Mouse (Mus musculus): ENCODE measurements around the gene Ppp1r3c. TPM values are rescaled to one million over a fixed set of nuclear protein-coding genes. Genes with fewer than 3 reads are reported as not detected.

Ppp1r3c gene
- polyA plus RNA-seq, 1 experiment from 2014 or later, result 11.1 TPM

DNA sequence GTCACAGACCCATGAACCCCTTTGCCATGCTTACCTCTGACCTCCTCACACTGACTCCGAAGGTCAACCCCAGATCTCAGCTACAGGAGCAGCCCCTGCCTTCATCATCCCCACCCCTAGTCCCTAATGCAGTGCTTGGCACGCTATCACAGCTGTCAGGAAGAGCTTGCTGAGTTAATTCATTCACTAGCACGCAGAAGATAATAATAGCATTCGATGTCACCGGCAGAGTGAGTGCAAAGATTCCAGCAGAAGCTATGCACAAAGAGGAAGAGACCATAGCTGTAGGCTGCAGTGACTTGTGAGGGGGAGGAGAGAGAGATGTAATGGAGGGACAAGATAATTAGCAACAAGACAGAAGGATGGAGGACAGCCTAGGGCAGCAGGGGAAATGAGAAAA is 47.2 kb downstream of the Ppp1r3c start:
- peak; percentile 54 for DNase-seq (ENCODE audit: low spot score)
- ATAC-seq (replicated peaks; ENCODE audit: low FRiP score, low read depth), result no peak

DNA sequence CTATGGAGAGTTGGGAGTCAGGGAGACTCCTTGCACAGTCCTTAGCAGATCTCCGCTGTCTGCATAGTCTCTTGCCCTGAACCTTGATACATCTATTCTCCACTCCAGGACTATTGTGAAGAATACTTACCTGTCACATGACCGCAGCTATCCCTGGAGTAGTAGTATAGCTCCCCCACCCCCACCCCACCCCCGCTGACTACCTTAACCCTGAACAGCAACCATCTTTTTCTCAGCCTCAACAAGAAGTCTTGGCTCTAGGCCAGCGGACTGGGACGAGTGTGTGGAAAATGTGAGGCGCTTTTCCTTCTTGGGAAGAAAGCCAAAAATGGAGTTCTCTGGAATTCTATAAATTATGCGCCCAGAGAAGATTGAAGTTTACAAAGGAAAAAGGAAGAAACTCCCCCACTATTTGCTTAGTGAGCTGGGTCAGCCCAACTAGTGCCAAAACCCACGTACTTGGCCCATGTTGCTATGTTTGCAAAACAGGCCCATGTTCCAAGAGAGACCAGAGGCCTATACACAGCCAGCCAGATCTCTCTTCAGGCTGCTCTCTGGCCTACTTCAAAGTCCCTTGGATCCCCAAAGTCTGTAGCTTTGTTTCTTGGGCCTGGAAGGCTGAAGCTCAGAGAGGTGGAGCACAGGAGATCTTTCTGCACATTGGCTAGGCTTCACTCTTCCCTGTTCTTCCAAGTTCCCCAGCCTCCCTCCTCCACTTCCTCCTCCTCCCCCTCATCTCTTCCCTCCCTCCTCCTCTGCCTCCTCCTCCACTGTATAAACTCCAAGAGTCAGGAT is 48.4 kb downstream of the Ppp1r3c start:
- Histone ChIP-seq H3K4me3 (replicated peaks; ENCODE audit: low read depth, low read length) (no peak overlapping the region), H3K27ac (peak overlapping the region; percentile 82), H3K27me3 (ENCODE audit: insufficient read depth, low read length) (no peaks in the 10 kb centered on the region), H3K4me2 (ENCODE audit: low read length) (no peak overlapping the region), H3K9ac (ENCODE audit: low read depth, low read length) (no peak overlapping the region), H3K9me3 (replicated peaks; ENCODE audit: low read length) (no peaks in the 10 kb centered on the region), H3K36me3 (ENCODE audit: insufficient read depth, low read length) (no peaks in the 10 kb centered on the region), H3K4me1 (replicated peaks; ENCODE audit: insufficient read depth, low read length) (0 out of 2 replicates have a peak, but pooled peaks cover 4% of the 10 kb centered on the region)
- no peak for TF ChIP-seq CTCF (IDR thresholded peaks at IDR 0.05; ENCODE audit: low read depth)
- 44% methylated on average over 8 of the region's 8 CpGs for WGBS
- DNase-seq (ENCODE audit: low spot score) (peak; percentile 95), ATAC-seq (replicated peaks; ENCODE audit: low FRiP score, low read depth) (0 out of 2 replicates have a peak, but pooled peaks have one; percentile 65)

More for the DNA sequence above, 47.2 kb downstream of the Ppp1r3c start:
- no peak overlapping the region for H3K9ac ChIP-seq (ENCODE audit: low read depth, low read length)
- no peaks in the 10 kb centered on the region for H3K36me3 ChIP-seq (ENCODE audit: insufficient read depth, low read length)
- TF ChIP-seq CTCF (IDR thresholded peaks at IDR 0.05; ENCODE audit: low read depth), result no peak
- WGBS, result 37% methylated on average over 5 of the region's 5 CpGs
- no peak overlapping the region for H3K4me2 ChIP-seq (ENCODE audit: low read length)
- no peak overlapping the region for H3K4me3 ChIP-seq (replicated peaks; ENCODE audit: low read depth, low read length)
- H3K27me3 ChIP-seq (ENCODE audit: insufficient read depth, low read length), result no peaks in the 10 kb centered on the region
- no peaks in the 10 kb centered on the region for H3K9me3 ChIP-seq (replicated peaks; ENCODE audit: low read length)
- H3K27ac ChIP-seq, result peak overlapping the region; percentile 82; the same call in 1 of the 2 replicates
- 0 out of 2 replicates have a peak, but pooled peaks cover 4% of the 10 kb centered on the region for H3K4me1 ChIP-seq (replicated peaks; ENCODE audit: insufficient read depth, low read length)

GRCm38 (mm10) chr19:36687044-36687443 is 49.4 kb downstream of the Ppp1r3c start:
- 0 out of 2 replicates have a peak, but pooled peaks cover 4% of the 10 kb centered on the region for H3K4me1 ChIP-seq (replicated peaks; ENCODE audit: insufficient read depth, low read length)
- H3K27me3 ChIP-seq (ENCODE audit: insufficient read depth, low read length), result no peaks in the 10 kb centered on the region
- H3K4me3 ChIP-seq (replicated peaks; ENCODE audit: low read depth, low read length), result no peak overlapping the region
- H3K9ac ChIP-seq (ENCODE audit: low read depth, low read length), result no peak overlapping the region
- ATAC-seq (replicated peaks; ENCODE audit: low FRiP score, low read depth) (no peak), DNase-seq (ENCODE audit: low spot score) (no peak)
- TF ChIP-seq CTCF (IDR thresholded peaks at IDR 0.05; ENCODE audit: low read depth), result no peak
- WGBS, result 54% methylated on average over 9 of the region's 9 CpGs
- no peaks in the 10 kb centered on the region for H3K9me3 ChIP-seq (replicated peaks; ENCODE audit: low read length)
- H3K36me3 ChIP-seq (ENCODE audit: insufficient read depth, low read length), result no peaks in the 10 kb centered on the region
- no peak overlapping the region for H3K4me2 ChIP-seq (ENCODE audit: low read length)
- H3K27ac ChIP-seq, result no peak overlapping the region

GRCm38 (mm10) chr19:36686016-36686415 is 50.4 kb downstream of the Ppp1r3c start:
- no peak for DNase-seq (ENCODE audit: low spot score)
- no peak for TF ChIP-seq CTCF (IDR thresholded peaks at IDR 0.05; ENCODE audit: low read depth)

GRCm38 (mm10) chr19:36682560-36682959 is 53.9 kb downstream of the Ppp1r3c start:
- Histone ChIP-seq H3K9ac (ENCODE audit: low read depth, low read length) (no peak overlapping the region), H3K27me3 (ENCODE audit: insufficient read depth, low read length) (no peaks in the 10 kb centered on the region), H3K4me1 (replicated peaks; ENCODE audit: insufficient read depth, low read length) (peaks cover 6% of the 10 kb centered on the region; the same call in 1 of the 2 replicates), H3K36me3 (ENCODE audit: insufficient read depth, low read length) (no peaks in the 10 kb centered on the region), H3K4me3 (replicated peaks; ENCODE audit: low read depth, low read length) (no peak overlapping the region), H3K9me3 (replicated peaks; ENCODE audit: low read length) (no peaks in the 10 kb centered on the region), H3K4me2 (ENCODE audit: low read length) (no peak overlapping the region), H3K27ac (no peak overlapping the region)
- WGBS, result 64% methylated on average over 2 of the region's 2 CpGs
- DNase-seq (ENCODE audit: low spot score) (no peak), ATAC-seq (replicated peaks; ENCODE audit: low FRiP score, low read depth) (no peak)
- no peak for TF ChIP-seq CTCF (IDR thresholded peaks at IDR 0.05; ENCODE audit: low read depth)

More at GRCm38 (mm10) chr19:36686016-36686415, 50.4 kb downstream of the Ppp1r3c start:
- 84% methylated on average over 11 of the region's 11 CpGs for WGBS
- H3K4me1 ChIP-seq (replicated peaks; ENCODE audit: insufficient read depth, low read length), result peaks cover 4% of the 10 kb centered on the region; the same call in 1 of the 2 replicates
- H3K9me3 ChIP-seq (replicated peaks; ENCODE audit: low read length), result no peaks in the 10 kb centered on the region
- H3K27ac ChIP-seq, result no peak overlapping the region
- H3K4me2 ChIP-seq (ENCODE audit: low read length), result no peak overlapping the region
- no peaks in the 10 kb centered on the region for H3K27me3 ChIP-seq (ENCODE audit: insufficient read depth, low read length)
- no peak for ATAC-seq (replicated peaks; ENCODE audit: low FRiP score, low read depth)
- H3K36me3 ChIP-seq (ENCODE audit: insufficient read depth, low read length), result no peaks in the 10 kb centered on the region
- H3K9ac ChIP-seq (ENCODE audit: low read depth, low read length), result no peak overlapping the region
- no peak overlapping the region for H3K4me3 ChIP-seq (replicated peaks; ENCODE audit: low read depth, low read length)

Other genes starting within 250 kb of the Ppp1r3c start
- 2.0 and 2.4 TPM in 2 replicates for gene Hectd2, start 182.0 kb downstream of the Ppp1r3c start, polyA plus RNA-seq (2015; fragmentation: Nextera tagmentation; extraction: Ambion mirVana)
- 34.9 and 38.1 TPM in 2 replicates for gene Tnks2, start 97.6 kb upstream of the Ppp1r3c start, polyA plus RNA-seq (2015; fragmentation: Nextera tagmentation; extraction: Ambion mirVana)
- gene Fgfbp3, start 183.0 kb upstream of the Ppp1r3c start, polyA plus RNA-seq (2015; fragmentation: Nextera tagmentation; extraction: Ambion mirVana), result 8.6 and 9.9 TPM in 2 replicates
- gene Btaf1, start 189.4 kb upstream of the Ppp1r3c start, polyA plus RNA-seq (2015; fragmentation: Nextera tagmentation; extraction: Ambion mirVana), result 5.4 and 5.6 TPM in 2 replicates

Measured in kidney, postnatal 0 days (tissue).